Mouse (Mus musculus): ENCODE measurements at regions not wholly inside any gene's neighbourhood (a gene's known extent, or its start where the extent isn't known, plus 50 kb on each side); places are given as distances from the start of the nearest gene placed in this dataset.

GRCm38 (mm10) chr14:102859361-102859871, 123.0 kb downstream of the Kctd12 start:
- TF ChIP-seq POLR2A (IDR thresholded peaks at IDR 0.05; ENCODE audit: borderline replicate concordance, extremely low read depth, low read depth, low read length) (no peak), CTCF (IDR thresholded peaks at IDR 0.05; ENCODE audit: insufficient read depth, low read length) (no peak)
- no peaks in the 10 kb centered on the region for H3K4me1 ChIP-seq (ENCODE audit: control insufficient read depth, insufficient read depth, low read length)
- no peak overlapping the region for H3K4me3 ChIP-seq (replicated peaks; ENCODE audit: extremely low read depth, low read depth, low read length)
- no peak for DNase-seq
- 64% methylated on average over 4 of the region's 4 CpGs for WGBS

GRCm38 (mm10) chr14:102855264-102855840, 127.1 kb downstream of the Kctd12 start:
- no peak for DNase-seq
- 59% methylated on average over 7 of the region's 7 CpGs for WGBS
- no peaks in the 10 kb centered on the region for H3K4me1 ChIP-seq (ENCODE audit: control insufficient read depth, insufficient read depth, low read length)
- H3K4me3 ChIP-seq (replicated peaks; ENCODE audit: extremely low read depth, low read depth, low read length): no peak overlapping the region
- TF ChIP-seq CTCF (IDR thresholded peaks at IDR 0.05; ENCODE audit: insufficient read depth, low read length) (no peak), POLR2A (IDR thresholded peaks at IDR 0.05; ENCODE audit: borderline replicate concordance, extremely low read depth, low read depth, low read length) (no peak)

DNA sequence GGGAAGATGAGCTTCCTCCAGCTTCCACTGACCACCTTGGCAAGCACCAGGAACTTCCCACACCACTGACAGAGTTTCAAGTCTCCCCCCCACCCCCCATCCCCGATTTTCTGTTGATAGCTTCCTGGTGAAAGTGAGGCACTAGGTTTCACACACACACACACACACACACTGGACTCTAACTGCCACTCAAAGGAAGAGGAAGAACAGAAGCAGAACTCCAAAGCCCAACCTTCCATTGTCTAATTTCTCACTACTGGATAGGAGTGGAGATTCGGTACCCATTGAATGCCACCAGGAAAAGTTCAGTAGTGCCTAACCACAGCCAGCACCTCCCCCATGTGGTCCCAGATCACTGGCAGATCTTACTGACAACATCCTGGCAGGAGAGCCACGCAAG, 138.7 kb downstream of the Kctd12 start:
- WGBS: 49% methylated on average over 3 of the region's 3 CpGs
- DNase-seq: no peak
- Histone ChIP-seq H3K4me3 (replicated peaks; ENCODE audit: extremely low read depth, low read depth, low read length) (no peak overlapping the region), H3K4me1 (ENCODE audit: control insufficient read depth, insufficient read depth, low read length) (no peaks in the 10 kb centered on the region)
- TF ChIP-seq POLR2A (IDR thresholded peaks at IDR 0.05; ENCODE audit: borderline replicate concordance, extremely low read depth, low read depth, low read length): no peak
- no peak for TF ChIP-seq CTCF (IDR thresholded peaks at IDR 0.05; ENCODE audit: insufficient read depth, low read length)

GRCm38 (mm10) chr14:102837602-102838001, 144.8 kb downstream of the Kctd12 start:
- H3K4me3 ChIP-seq (replicated peaks; ENCODE audit: extremely low read depth, low read depth, low read length): no peak overlapping the region
- H3K4me1 ChIP-seq (ENCODE audit: control insufficient read depth, insufficient read depth, low read length): no peaks in the 10 kb centered on the region
- TF ChIP-seq CTCF (IDR thresholded peaks at IDR 0.05; ENCODE audit: insufficient read depth, low read length) (no peak), POLR2A (IDR thresholded peaks at IDR 0.05; ENCODE audit: borderline replicate concordance, extremely low read depth, low read depth, low read length) (no peak)
- WGBS: 51% methylated on average over 1 of the region's 1 CpGs
- no peak for DNase-seq

- no peak for TF ChIP-seq CTCF (IDR thresholded peaks at IDR 0.05; ENCODE audit: insufficient read depth, low read length)
- DNase-seq: no peak
- WGBS: 69% methylated on average over 11 of the region's 11 CpGs
- Histone ChIP-seq H3K4me1 (ENCODE audit: control insufficient read depth, insufficient read depth, low read length) (no peaks in the 10 kb centered on the region), H3K4me3 (replicated peaks; ENCODE audit: extremely low read depth, low read depth, low read length) (no peak overlapping the region)
These were observed 147.2 kb downstream of the Kctd12 start for GRCm38 (mm10) chr14:102835118-102835769.

DNA sequence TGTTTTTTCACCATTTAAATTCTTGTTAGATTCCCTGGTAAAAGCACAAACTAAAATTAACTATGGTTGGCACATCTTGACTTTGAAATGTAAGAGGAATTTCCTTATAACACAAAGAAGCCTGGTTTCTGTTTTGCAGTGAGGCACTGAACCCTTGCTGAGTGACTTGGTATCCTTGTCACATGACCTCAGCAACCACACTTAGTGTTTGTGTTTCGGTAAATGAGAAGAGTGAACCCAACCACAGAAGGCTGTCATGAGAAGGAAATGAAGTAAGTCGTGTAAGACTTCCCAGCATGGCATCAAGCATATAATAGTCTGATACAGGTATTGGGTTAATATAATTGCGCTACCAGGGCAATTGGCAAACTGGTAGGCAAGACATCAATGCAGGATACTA, 154.0 kb downstream of the Kctd12 start:
- WGBS: 78% methylated on average over 3 of the region's 3 CpGs
- H3K4me1 ChIP-seq (ENCODE audit: control insufficient read depth, insufficient read depth, low read length): no peaks in the 10 kb centered on the region
- no peak for DNase-seq
- no peak overlapping the region for H3K4me3 ChIP-seq (replicated peaks; ENCODE audit: extremely low read depth, low read depth, low read length)
- TF ChIP-seq POLR2A (IDR thresholded peaks at IDR 0.05; ENCODE audit: borderline replicate concordance, extremely low read depth, low read depth, low read length): no peak
- TF ChIP-seq CTCF (IDR thresholded peaks at IDR 0.05; ENCODE audit: insufficient read depth, low read length): no peak

DNA sequence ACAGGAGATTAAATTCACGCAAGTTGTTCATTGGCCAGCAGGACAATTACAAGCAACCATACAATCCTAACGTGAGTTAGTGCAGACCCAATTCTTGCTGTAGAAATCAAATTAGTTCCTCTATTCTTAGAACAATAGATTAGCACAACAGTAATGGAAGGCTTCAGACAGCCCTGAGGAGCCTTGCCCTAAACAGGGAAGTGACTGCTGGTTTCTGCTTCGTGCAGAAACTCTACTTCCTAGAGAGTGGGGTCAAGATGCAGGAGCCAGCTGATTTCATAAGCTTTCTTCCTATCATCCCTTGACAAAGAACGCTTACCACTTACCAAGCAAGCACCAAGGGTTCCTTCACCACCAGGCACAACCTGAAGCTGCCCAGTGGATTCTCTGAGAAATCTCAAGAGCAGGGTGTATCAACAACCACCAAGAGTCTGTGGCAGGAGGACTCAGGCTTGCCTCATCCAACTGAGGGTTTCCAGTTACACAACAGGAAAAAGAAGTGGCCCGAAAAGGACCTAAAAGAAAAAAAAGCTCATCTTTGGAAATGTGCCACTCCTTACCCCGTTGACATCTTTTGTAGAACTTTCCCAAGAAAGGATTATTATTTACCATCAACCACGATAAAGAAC, 154.6 kb downstream of the Kctd12 start:
- 63% methylated on average over 7 of the region's 7 CpGs for WGBS
- TF ChIP-seq POLR2A (IDR thresholded peaks at IDR 0.05; ENCODE audit: borderline replicate concordance, extremely low read depth, low read depth, low read length) (no peak), CTCF (IDR thresholded peaks at IDR 0.05; ENCODE audit: insufficient read depth, low read length) (no peak)
- Histone ChIP-seq H3K4me1 (ENCODE audit: control insufficient read depth, insufficient read depth, low read length) (no peaks in the 10 kb centered on the region), H3K4me3 (replicated peaks; ENCODE audit: extremely low read depth, low read depth, low read length) (no peak overlapping the region)
- no peak for DNase-seq

- TF ChIP-seq POLR2A (IDR thresholded peaks at IDR 0.05; ENCODE audit: borderline replicate concordance, extremely low read depth, low read depth, low read length) (no peak), CTCF (IDR thresholded peaks at IDR 0.05; ENCODE audit: insufficient read depth, low read length) (no peak)
- Histone ChIP-seq H3K4me1 (ENCODE audit: control insufficient read depth, insufficient read depth, low read length) (no peaks in the 10 kb centered on the region), H3K4me3 (replicated peaks; ENCODE audit: extremely low read depth, low read depth, low read length) (no peak overlapping the region)
- WGBS: 77% methylated on average over 7 of the region's 7 CpGs
- no peak for DNase-seq
These were observed 156.9 kb downstream of the Kctd12 start for GRCm38 (mm10) chr14:102825525-102825924.

GRCm38 (mm10) chr14:102820663-102821062, 161.8 kb downstream of the Kctd12 start:
- H3K4me3 ChIP-seq (replicated peaks; ENCODE audit: extremely low read depth, low read depth, low read length): no peak overlapping the region
- no peak for DNase-seq
- WGBS: 70% methylated on average over 5 of the region's 5 CpGs
- H3K4me1 ChIP-seq (ENCODE audit: control insufficient read depth, insufficient read depth, low read length): no peaks in the 10 kb centered on the region
- TF ChIP-seq POLR2A (IDR thresholded peaks at IDR 0.05; ENCODE audit: borderline replicate concordance, extremely low read depth, low read depth, low read length) (no peak), CTCF (IDR thresholded peaks at IDR 0.05; ENCODE audit: insufficient read depth, low read length) (no peak)

- DNase-seq: no peak
- Histone ChIP-seq H3K4me3 (replicated peaks; ENCODE audit: extremely low read depth, low read depth, low read length) (no peak overlapping the region), H3K4me1 (ENCODE audit: control insufficient read depth, insufficient read depth, low read length) (no peaks in the 10 kb centered on the region)
- 45% methylated on average over 5 of the region's 5 CpGs for WGBS
- TF ChIP-seq CTCF (IDR thresholded peaks at IDR 0.05; ENCODE audit: insufficient read depth, low read length): no peak
- no peak for TF ChIP-seq POLR2A (IDR thresholded peaks at IDR 0.05; ENCODE audit: borderline replicate concordance, extremely low read depth, low read depth, low read length)
These were observed 170.8 kb downstream of the Kctd12 start for GRCm38 (mm10) chr14:102811678-102812081.
